Mouse (Mus musculus) left cerebral cortex, postnatal 4 days (tissue): Measurements from ENCODE around the gene Hmcn2. TPM values are rescaled to one million over a fixed set of nuclear protein-coding genes. Genes with fewer than 3 reads are reported as not detected.

Experiments
- DNase-seq: peaks from one replicate; pipeline ENCODE4 v3.0.0-alpha.2; 2022
- intact Hi-C: fragments of 180-260 bp; cut with DNase I; formaldehyde crosslinking; loops from one replicate; pipeline ENCODE4 v1.15.1; 2025
- total RNA-seq, 2 experiments: library from RNA; stranded (reverse); gene quantifications; 2 replicates each; pipeline ENCODE4 v1.2.3; 2021

Gene Hmcn2
- total RNA-seq, 2 experiments from 2014 or later = 0.42 to 0.72 TPM

- DNase-seq = no peak
- intact Hi-C loops = no loop called here
Measured at GRCm38 (mm10) chr2:31304801-31305665, 9.2 kb upstream of the Hmcn2 start.

GRCm38 (mm10) chr2:31305684-31306083 lies 8.5 kb upstream of the Hmcn2 start:
- intact Hi-C loops = no loop called here
- peak; percentile 31 for DNase-seq

- intact Hi-C loops = no loop called here
Measured at GRCm38 (mm10) chr2:31308257-31308656, 6.0 kb upstream of the Hmcn2 start.

GRCm38 (mm10) chr2:31309549-31309948 lies 4.7 kb upstream of the Hmcn2 start:
- DNase-seq = peak; percentile 29
- intact Hi-C loops = no loop called here

More at GRCm38 (mm10) chr2:31308257-31308656, 6.0 kb upstream of the Hmcn2 start:
- no peak for DNase-seq

DNA sequence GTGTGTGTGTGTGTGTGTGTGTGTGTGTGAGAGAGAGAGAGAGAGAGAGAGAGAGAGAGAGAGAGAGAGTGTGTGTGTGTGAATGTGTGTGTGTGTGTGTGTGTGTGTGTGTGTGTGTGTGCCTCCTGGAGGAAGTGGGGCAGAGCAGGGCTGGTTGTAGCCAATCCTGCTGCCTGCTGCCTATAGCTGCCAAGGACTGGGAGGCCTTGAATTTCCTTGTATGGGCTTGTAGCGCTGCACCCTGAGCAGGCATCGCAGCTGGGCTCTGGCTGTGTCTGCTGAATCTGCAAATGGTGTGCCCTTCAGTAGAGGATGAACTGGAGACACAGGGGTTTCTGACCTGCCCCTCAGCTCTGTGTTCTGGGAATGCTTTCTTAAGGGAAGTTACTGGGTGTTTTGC lies 3.9 kb downstream of the Hmcn2 start:
- intact Hi-C loops = no loop called here
- DNase-seq = no peak

DNA sequence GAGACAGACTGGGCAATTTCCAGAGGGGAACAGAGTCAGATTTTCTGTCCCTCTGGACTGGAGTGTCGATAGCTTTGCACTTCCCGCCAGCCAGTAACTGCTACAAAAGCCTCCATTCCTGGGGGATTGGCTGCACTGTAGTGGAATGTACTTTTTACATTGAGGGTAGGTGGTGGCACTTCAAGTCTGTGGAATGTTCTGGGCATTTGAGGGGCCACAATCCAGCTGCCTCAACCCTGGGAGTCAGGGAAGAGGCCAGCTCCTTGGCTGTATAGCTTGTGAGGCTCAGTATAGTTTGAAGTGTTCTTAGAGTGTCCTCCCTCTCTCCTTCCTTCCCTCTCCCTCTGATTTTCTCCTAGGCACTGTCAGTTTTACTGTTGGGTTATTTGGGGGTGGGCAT lies 5.0 kb downstream of the Hmcn2 start:
- DNase-seq = no peak
- intact Hi-C loops = no loop called here

GRCm38 (mm10) chr2:31327186-31327585 lies 13.0 kb downstream of the Hmcn2 start:
- intact Hi-C loops = no loop called here

DNA sequence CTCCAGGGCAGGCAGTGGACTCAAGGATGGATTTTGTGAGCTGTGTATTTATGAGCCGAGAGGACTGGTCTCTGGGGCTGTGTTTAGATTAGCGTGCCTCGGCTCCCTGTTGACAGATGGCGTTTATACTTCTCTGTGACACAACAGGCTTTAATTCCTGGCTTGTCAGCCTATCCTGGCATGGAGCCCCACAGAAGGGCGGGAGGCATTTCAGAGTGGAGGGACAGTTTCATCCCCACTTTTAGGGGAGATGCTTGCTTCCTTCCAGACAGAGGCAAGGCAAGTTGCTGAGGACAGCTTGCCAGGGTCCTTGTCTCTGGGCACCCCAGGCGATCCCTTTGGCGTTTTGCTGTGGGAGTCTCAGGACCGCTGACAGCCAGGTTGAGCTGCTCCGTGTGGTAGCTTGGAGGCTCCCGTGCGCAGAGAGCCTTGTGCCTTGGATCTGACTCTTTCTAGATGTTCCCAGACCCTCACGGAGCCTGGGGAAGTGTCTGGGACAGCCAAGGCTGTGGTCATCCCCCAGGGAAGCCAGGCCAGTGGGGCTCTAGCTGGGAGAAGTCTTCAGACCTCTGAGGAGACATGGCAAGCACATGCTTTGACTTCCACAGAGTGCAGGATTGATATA lies 23.6 kb downstream of the Hmcn2 start:
- DNase-seq = peak; percentile 67
- intact Hi-C loops = no loop called here

More at GRCm38 (mm10) chr2:31327186-31327585, 13.0 kb downstream of the Hmcn2 start:
- DNase-seq = no peak

GRCm38 (mm10) chr2:31339826-31340225 lies 25.6 kb downstream of the Hmcn2 start:
- DNase-seq = peak; percentile 67
- intact Hi-C loops = no loop called here

DNA sequence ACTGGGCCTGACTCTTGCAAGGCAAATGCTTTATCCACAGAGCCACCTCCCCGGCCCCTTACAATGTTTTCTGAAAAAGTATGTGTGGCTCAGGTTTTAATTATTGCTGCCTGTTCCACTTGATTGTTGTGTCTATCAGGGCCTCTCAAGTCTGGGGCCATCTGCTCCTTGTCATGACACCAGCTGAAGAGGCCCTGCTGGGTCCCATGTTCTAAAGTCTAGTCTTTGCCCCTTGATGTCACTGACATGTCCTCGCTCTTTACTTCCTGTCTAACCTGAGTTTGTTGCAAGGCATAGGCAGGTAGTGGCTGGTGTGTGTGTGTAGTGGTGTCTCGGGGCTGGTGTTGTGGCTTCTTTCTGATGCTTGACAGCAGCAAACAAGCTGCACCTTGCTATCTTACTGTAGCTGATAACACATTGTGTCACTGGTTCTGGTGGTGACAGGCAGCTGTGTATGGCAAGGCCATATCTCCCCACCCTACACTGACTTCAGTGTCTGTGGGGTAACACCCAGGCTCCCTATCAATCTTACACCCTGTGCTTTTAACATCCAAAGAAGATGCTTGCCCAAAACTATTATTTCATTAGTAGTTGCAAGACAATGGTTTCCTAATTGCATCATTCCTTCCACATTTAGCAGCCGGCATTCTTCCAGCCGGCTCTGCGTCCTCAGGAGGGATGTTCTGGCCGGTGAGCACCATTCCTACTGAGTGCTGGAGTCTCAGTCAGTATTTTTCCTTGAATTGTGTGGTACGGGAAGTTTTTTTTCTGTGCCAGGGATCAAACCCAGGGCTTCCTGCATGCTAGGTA lies 27.7 kb downstream of the Hmcn2 start:
- DNase-seq = no peak
- intact Hi-C loops = no loop called here

DNA sequence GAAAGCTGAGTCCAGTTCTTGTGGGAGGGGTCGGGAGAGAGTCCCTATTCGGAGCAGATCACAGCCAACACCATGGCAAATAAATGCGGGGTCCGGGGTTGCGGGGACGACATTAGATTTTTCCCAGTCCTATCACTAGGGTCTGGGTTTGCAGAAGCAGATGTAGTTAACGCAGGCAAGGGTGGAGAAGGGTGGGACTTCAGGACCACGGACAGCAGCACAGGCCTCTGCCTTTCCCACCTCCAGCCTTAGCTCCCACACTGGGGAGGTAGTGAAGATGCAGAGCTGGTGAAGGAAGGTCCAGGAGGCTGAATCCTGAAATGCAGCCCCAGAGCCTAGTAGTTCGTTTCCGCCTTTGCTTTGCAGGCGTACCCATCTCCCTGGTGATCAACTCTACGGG lies 31.9 kb downstream of the Hmcn2 start:
- DNase-seq = no peak

DNA sequence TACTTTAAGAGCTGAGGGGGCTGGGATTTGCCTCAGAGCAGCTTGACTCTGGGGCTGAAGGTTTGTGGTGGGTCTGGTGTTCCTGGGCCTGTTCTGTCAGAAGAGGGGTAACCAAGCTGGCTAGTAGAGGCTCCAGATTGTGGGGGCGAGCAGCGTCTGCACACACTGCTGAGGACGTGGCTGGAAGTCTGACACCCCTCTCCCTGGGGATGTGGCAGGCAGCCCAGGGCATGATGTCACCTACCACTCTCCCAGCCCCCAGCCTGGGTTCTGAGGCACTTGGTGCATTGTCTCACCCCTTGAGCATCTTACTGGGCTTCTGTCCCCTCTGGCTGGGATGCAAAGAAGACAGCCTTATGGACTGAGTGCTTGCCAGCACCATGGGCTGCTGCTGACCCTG lies 34.2 kb downstream of the Hmcn2 start:
- peak; percentile 76 for DNase-seq
- intact Hi-C loops = no loop called here

More for the DNA sequence above, 31.9 kb downstream of the Hmcn2 start:
- intact Hi-C loops = no loop called here

- intact Hi-C loops = no loop called here
- peak; percentile 54 for DNase-seq
Measured at GRCm38 (mm10) chr2:31348850-31349249, 34.6 kb downstream of the Hmcn2 start.

DNA sequence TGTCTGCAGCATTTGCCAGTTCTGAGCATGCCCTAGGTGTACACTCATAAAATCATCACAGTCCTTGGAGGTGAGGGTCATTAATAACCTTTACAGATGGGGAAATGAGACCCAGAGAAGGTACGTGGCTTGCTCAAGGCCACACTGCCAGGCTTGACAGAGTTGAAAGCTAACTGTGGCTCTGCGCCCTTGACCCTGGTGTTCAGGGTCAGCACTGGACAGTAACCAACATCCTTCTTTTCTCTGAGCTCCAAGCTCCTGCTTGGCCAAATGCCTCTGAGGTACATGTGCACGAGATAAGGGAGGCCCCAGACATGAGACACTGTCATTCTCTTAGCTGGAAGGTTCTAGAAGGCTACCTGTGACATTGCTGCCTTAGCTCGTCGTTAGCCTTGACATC lies 42.6 kb downstream of the Hmcn2 start:
- intact Hi-C loops = no loop called here
- no peak for DNase-seq

- intact Hi-C loops = no loop called here
- no peak for DNase-seq
Measured at GRCm38 (mm10) chr2:31359316-31359715, 45.1 kb downstream of the Hmcn2 start.

DNA sequence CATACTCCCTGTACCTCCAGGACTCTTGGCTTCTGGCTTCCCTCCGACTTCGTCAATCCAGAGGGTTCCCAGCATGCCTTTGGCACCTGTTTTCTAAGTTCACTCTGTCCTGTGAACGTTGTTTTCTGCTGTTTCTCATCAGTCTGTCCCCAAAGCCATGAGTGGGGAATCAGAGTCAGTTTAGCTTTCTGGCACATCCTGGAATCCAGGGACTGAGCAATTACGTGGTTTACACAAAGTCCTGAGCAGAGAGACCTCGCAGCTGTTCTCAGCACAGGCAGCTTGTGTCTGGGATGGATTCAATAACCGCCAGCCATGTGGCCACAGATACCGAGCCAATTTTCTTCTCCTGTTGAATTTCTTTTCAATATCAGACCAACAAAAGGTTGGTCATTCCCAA lies 53.0 kb downstream of the Hmcn2 start:
- no peak for DNase-seq
- intact Hi-C loops = no loop called here

- no peak for DNase-seq
- intact Hi-C loops = no loop called here
Measured at GRCm38 (mm10) chr2:31371396-31371795, 57.2 kb downstream of the Hmcn2 start.

- intact Hi-C loops = no loop called here
- DNase-seq = no peak
Measured at GRCm38 (mm10) chr2:31372186-31372585, 58.0 kb downstream of the Hmcn2 start.

- DNase-seq = no peak
Measured at GRCm38 (mm10) chr2:31374415-31374814, 60.2 kb downstream of the Hmcn2 start.

GRCm38 (mm10) chr2:31376057-31376456 lies 61.8 kb downstream of the Hmcn2 start:
- intact Hi-C loops = no loop called here
- DNase-seq = no peak

More at GRCm38 (mm10) chr2:31374415-31374814, 60.2 kb downstream of the Hmcn2 start:
- intact Hi-C loops = no loop called here

- intact Hi-C loops = no loop called here
- no peak for DNase-seq
Measured at GRCm38 (mm10) chr2:31377481-31377880, 63.3 kb downstream of the Hmcn2 start.
